Mouse (Mus musculus): ENCODE data around the gene Ntrk2. TPM values are rescaled to one million over a fixed set of nuclear protein-coding genes. Genes with fewer than 3 reads are reported as not detected.

Gene Ntrk2
- polyA plus RNA-seq, 1 experiment from 2014 or later: 0.27 TPM

GRCm38 (mm10) chr13:59056859-59057258 is 250.5 kb downstream of the Ntrk2 start:
- Histone ChIP-seq H3K9ac (no peak overlapping the region), H3K4me1 (replicated peaks) (no peaks in the 10 kb centered on the region), H3K27ac (no peak overlapping the region), H3K36me3 (no peaks in the 10 kb centered on the region), H3K4me3 (replicated peaks) (no peak overlapping the region), H3K9me3 (replicated peaks) (no peaks in the 10 kb centered on the region), H3K27me3 (no peaks in the 10 kb centered on the region), H3K4me2 (no peak overlapping the region)
- ATAC-seq (ENCODE audit: low read depth): no peak
- 58% methylated on average over 4 of the region's 4 CpGs for WGBS (ENCODE audit: insufficient replicate concordance)
- no peak for DNase-seq

- Histone ChIP-seq H3K4me3 (replicated peaks) (no peak overlapping the region), H3K9ac (no peak overlapping the region), H3K36me3 (no peaks in the 10 kb centered on the region), H3K27ac (no peak overlapping the region), H3K4me2 (no peak overlapping the region), H3K9me3 (replicated peaks) (no peaks in the 10 kb centered on the region), H3K4me1 (replicated peaks) (no peaks in the 10 kb centered on the region), H3K27me3 (no peaks in the 10 kb centered on the region)
- WGBS (ENCODE audit: insufficient replicate concordance): 46% methylated on average over 1 of the region's 1 CpGs
- DNase-seq: no peak
- no peak for ATAC-seq (ENCODE audit: low read depth)
Measured at GRCm38 (mm10) chr13:59057886-59058285, 251.5 kb downstream of the Ntrk2 start.

- no peaks in the 10 kb centered on the region for H3K27me3 ChIP-seq
- no peaks in the 10 kb centered on the region for H3K36me3 ChIP-seq
- DNase-seq (no peak), ATAC-seq (ENCODE audit: low read depth) (no peak)
- no peaks in the 10 kb centered on the region for H3K4me1 ChIP-seq (replicated peaks)
- H3K4me2 ChIP-seq: no peak overlapping the region
- H3K9me3 ChIP-seq (replicated peaks): no peaks in the 10 kb centered on the region
- WGBS (ENCODE audit: insufficient replicate concordance): 11% methylated on average over 7 of the region's 7 CpGs
- no peak overlapping the region for H3K27ac ChIP-seq
- H3K9ac ChIP-seq: no peak overlapping the region
- no peak overlapping the region for H3K4me3 ChIP-seq (replicated peaks)
Measured at GRCm38 (mm10) chr13:59059118-59059517, 252.7 kb downstream of the Ntrk2 start.

- Histone ChIP-seq H3K9me3 (replicated peaks) (no peaks in the 10 kb centered on the region), H3K27ac (no peak overlapping the region), H3K9ac (no peak overlapping the region), H3K4me1 (replicated peaks) (no peaks in the 10 kb centered on the region), H3K4me3 (replicated peaks) (no peak overlapping the region), H3K27me3 (no peaks in the 10 kb centered on the region), H3K4me2 (no peak overlapping the region), H3K36me3 (no peaks in the 10 kb centered on the region)
- DNase-seq (no peak), ATAC-seq (ENCODE audit: low read depth) (no peak)
- WGBS (ENCODE audit: insufficient replicate concordance): 62% methylated on average over 3 of the region's 3 CpGs
Measured at GRCm38 (mm10) chr13:59065677-59066076, 259.3 kb downstream of the Ntrk2 start.

GRCm38 (mm10) chr13:59073635-59074256 is 267.4 kb downstream of the Ntrk2 start:
- Histone ChIP-seq H3K9ac (no peak overlapping the region), H3K4me3 (replicated peaks) (no peak overlapping the region), H3K27me3 (no peaks in the 10 kb centered on the region), H3K9me3 (replicated peaks) (no peaks in the 10 kb centered on the region), H3K27ac (no peak overlapping the region), H3K4me1 (replicated peaks) (no peaks in the 10 kb centered on the region), H3K36me3 (no peaks in the 10 kb centered on the region), H3K4me2 (no peak overlapping the region)
- ATAC-seq (ENCODE audit: low read depth) (0 out of 2 replicates have a peak, but pooled peaks have one; percentile 10), DNase-seq (peak; percentile 8)
- 24% methylated on average over 26 of the region's 26 CpGs for WGBS (ENCODE audit: insufficient replicate concordance)

GRCm38 (mm10) chr13:59076489-59076888 is 270.1 kb downstream of the Ntrk2 start:
- no peaks in the 10 kb centered on the region for H3K36me3 ChIP-seq
- no peak overlapping the region for H3K9ac ChIP-seq
- 37% methylated on average over 4 of the region's 4 CpGs for WGBS (ENCODE audit: insufficient replicate concordance)
- no peaks in the 10 kb centered on the region for H3K4me1 ChIP-seq (replicated peaks)
- no peaks in the 10 kb centered on the region for H3K9me3 ChIP-seq (replicated peaks)
- no peak overlapping the region for H3K27ac ChIP-seq
- ATAC-seq (ENCODE audit: low read depth) (no peak), DNase-seq (no peak)
- H3K4me3 ChIP-seq (replicated peaks): no peak overlapping the region
- no peaks in the 10 kb centered on the region for H3K27me3 ChIP-seq
- H3K4me2 ChIP-seq: no peak overlapping the region

GRCm38 (mm10) chr13:59079761-59080461 is 273.5 kb downstream of the Ntrk2 start:
- no peaks in the 10 kb centered on the region for H3K4me1 ChIP-seq (replicated peaks)
- H3K9me3 ChIP-seq (replicated peaks): no peaks in the 10 kb centered on the region
- no peaks in the 10 kb centered on the region for H3K27me3 ChIP-seq
- H3K4me3 ChIP-seq (replicated peaks): no peak overlapping the region
- 55% methylated on average over 7 of the region's 7 CpGs for WGBS (ENCODE audit: insufficient replicate concordance)
- no peak overlapping the region for H3K27ac ChIP-seq
- DNase-seq: no peak
- ATAC-seq (ENCODE audit: low read depth): no peak
- no peaks in the 10 kb centered on the region for H3K36me3 ChIP-seq
- no peak overlapping the region for H3K4me2 ChIP-seq
- H3K9ac ChIP-seq: no peak overlapping the region

- no peak for ATAC-seq (ENCODE audit: low read depth)
- Histone ChIP-seq H3K27ac (no peak overlapping the region), H3K27me3 (no peaks in the 10 kb centered on the region), H3K9ac (no peak overlapping the region), H3K9me3 (replicated peaks) (no peaks in the 10 kb centered on the region), H3K4me1 (replicated peaks) (no peaks in the 10 kb centered on the region), H3K4me3 (replicated peaks) (no peak overlapping the region), H3K4me2 (no peak overlapping the region), H3K36me3 (no peaks in the 10 kb centered on the region)
- WGBS (ENCODE audit: insufficient replicate concordance): 58% methylated on average over 5 of the region's 5 CpGs
- no peak for DNase-seq
Measured at GRCm38 (mm10) chr13:59080468-59080867, 274.1 kb downstream of the Ntrk2 start.

- Histone ChIP-seq H3K27ac (no peak overlapping the region), H3K9me3 (replicated peaks) (no peaks in the 10 kb centered on the region), H3K27me3 (no peaks in the 10 kb centered on the region), H3K4me3 (replicated peaks) (no peak overlapping the region), H3K36me3 (no peaks in the 10 kb centered on the region), H3K9ac (no peak overlapping the region), H3K4me1 (replicated peaks) (no peaks in the 10 kb centered on the region), H3K4me2 (no peak overlapping the region)
- ATAC-seq (ENCODE audit: low read depth) (no peak), DNase-seq (no peak)
- 60% methylated on average over 4 of the region's 4 CpGs for WGBS (ENCODE audit: insufficient replicate concordance)
Measured at GRCm38 (mm10) chr13:59089016-59089415, 282.6 kb downstream of the Ntrk2 start.

GRCm38 (mm10) chr13:59091138-59091971 is 285.0 kb downstream of the Ntrk2 start:
- no peaks in the 10 kb centered on the region for H3K9me3 ChIP-seq (replicated peaks)
- no peaks in the 10 kb centered on the region for H3K27me3 ChIP-seq
- DNase-seq: no peak
- 47% methylated on average over 13 of the region's 13 CpGs for WGBS (ENCODE audit: insufficient replicate concordance)
- no peaks in the 10 kb centered on the region for H3K36me3 ChIP-seq
- no peak overlapping the region for H3K4me2 ChIP-seq
- no peak overlapping the region for H3K9ac ChIP-seq
- no peak for ATAC-seq (ENCODE audit: low read depth)
- H3K4me1 ChIP-seq (replicated peaks): no peaks in the 10 kb centered on the region
- no peak overlapping the region for H3K27ac ChIP-seq
- H3K4me3 ChIP-seq (replicated peaks): no peak overlapping the region

GRCm38 (mm10) chr13:59092045-59092857 is 285.9 kb downstream of the Ntrk2 start:
- H3K4me2 ChIP-seq: no peak overlapping the region
- H3K27ac ChIP-seq: no peak overlapping the region
- H3K4me3 ChIP-seq (replicated peaks): no peak overlapping the region
- 57% methylated on average over 10 of the region's 10 CpGs for WGBS (ENCODE audit: insufficient replicate concordance)
- no peaks in the 10 kb centered on the region for H3K4me1 ChIP-seq (replicated peaks)
- no peaks in the 10 kb centered on the region for H3K9me3 ChIP-seq (replicated peaks)
- no peaks in the 10 kb centered on the region for H3K36me3 ChIP-seq
- DNase-seq (no peak), ATAC-seq (ENCODE audit: low read depth) (no peak)
- no peak overlapping the region for H3K9ac ChIP-seq
- no peaks in the 10 kb centered on the region for H3K27me3 ChIP-seq

Measured in liver, embryonic 13.5 days (tissue).